Mouse (Mus musculus) olfactory bulb, adult 2 months (tissue): Measurements from ENCODE around the gene Rnf43.

Experiments
- CTCF ChIP-seq: fragments of 200-500 bp; IDR thresholded peaks from 2 replicates; pipeline ENCODE4 v1.5.1; 2012; ENCODE audit warnings: low read depth, mild to moderate bottlenecking, low read length, moderate library complexity; ENCODE audit not compliant: insufficient read depth
- POLR2A ChIP-seq: fragments of 200-500 bp; IDR thresholded peaks from 2 replicates; pipeline ENCODE4 v1.6.1; 2012; ENCODE audit warnings: mild to moderate bottlenecking, low read depth, low read length, moderate library complexity; ENCODE audit not compliant: insufficient read depth

GRCm38 (mm10) chr11:87753891-87754501 lies 91.5 kb downstream of the Rnf43 start:
- TF ChIP-seq CTCF (no peak), POLR2A (no peak)
